Mouse (Mus musculus) testis, postnatal 14 days (tissue): Measurements from ENCODE around the gene Mast3.

Source experiments
- DNase-seq: peaks from one replicate; pipeline ENCODE4 v3.0.0; 2021; ENCODE audit warnings: low spot score

The Mast3 gene

DNA sequence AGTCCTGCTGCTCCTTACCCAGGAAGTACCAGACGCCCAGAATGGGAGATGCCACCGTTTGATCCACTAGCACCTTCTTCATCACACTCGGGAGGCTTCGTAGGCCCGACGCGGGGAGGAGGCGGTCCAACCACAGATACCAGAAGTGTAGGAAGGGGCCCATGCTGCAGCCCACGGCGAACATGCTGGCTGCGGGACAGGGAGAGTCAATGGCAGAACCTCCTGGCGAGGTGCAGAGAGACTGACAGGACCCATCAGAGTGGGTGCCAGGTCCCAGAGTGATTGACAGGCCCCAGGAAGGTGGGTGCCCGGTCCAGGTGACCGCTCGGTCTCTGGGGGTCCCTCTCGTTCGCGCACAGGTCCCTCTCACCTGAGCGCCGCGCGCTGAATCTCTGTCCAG is 44.5 kb downstream of the Mast3 start:
- no peak for DNase-seq

DNA sequence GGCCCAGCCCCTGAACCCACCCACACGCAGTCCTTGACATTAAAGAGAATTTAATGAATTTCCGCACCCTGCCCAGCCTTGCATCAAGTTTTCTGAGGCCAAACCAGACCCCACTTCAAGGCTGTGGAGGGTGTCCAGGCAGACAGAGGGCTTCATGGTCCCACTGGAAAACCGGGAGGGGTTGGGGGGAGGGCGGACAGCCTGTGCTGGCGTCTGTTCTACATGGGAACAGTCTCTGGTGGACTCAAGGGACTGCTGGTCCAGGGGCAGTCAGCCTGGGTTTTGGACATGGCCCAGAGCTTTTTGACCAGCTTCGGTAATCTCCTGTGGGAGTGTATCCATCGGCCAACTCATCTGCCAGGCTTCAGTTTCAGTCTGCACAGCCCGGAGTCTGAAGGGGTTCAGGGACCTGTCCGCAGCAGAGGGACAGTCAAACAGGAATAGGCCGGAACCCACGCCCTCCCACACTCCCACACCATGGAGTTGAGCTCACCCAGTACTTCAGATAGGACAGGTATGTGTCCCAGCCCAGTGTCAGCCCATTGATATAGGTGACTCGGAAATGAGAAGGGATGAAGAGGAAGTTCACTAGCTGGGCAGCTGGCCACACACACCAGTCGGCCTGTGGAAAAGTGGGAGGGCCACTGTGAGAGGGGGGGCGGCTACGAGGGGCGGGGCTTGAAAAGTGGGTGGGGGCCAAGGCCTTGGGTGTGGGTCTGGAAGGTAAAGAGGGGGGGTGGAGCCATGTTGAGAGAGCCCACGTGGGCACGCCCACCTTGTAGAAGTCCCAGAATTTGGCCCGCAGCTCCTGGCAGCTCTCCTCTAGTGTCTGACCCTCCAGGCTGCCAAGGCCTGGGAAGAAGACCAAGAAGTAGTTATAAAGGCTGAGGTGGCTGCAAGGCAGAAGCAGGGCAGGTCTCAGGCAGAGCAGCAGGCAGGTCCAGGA is 46.0 kb downstream of the Mast3 start:
- DNase-seq = peak; percentile 47

DNA sequence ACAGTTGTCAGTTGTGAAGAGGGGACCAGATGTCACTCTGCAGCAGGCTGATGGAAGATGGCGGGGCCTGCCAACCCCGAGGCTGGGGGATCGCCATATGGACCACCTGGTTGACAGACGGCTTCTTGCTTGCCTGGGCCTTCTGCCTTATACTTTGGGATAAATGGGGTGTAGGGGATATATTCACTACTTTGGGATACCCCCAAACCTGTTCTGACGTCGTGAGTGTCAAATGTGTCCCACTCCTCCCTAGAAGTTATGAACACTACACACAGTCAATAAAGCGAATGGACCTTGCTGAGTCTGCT is 46.6 kb downstream of the Mast3 start:
- no peak for DNase-seq

DNA sequence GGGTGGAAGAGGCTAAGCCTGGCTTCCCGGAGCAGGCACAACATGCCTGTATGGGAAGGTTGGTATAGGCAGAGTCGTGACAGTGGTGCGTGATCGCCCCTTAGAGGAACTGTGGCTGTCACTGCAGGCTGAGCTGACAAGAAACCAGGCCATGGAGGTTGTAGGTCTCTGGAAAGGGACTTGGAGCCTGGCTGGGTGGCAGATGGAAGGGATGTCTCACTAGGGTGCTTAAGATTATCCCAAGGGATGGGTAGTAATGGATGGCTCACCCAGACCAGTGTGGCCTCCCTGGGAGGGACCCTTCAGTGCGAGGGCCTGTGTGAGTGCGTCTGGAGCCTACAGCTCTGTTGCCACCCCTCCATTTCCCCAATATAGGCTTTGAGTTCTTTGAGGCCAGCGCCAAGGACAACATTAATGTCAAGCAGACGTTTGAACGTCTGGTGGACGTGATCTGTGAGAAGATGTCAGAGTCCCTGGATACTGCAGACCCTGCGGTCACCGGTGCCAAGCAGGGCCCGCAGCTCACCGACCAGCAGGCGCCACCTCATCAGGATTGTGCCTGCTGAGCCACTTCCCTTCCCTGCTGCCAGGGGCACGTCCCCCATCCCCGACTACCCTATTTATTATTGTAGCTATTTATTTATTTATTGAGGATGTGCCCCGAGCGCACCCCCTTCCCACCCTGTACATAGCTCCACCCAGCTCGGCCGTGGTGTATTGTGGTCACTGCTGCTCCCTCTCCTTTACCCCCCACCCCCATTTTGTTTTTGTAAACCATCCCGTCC is 47.1 kb downstream of the Mast3 start:
- no peak for DNase-seq

DNA sequence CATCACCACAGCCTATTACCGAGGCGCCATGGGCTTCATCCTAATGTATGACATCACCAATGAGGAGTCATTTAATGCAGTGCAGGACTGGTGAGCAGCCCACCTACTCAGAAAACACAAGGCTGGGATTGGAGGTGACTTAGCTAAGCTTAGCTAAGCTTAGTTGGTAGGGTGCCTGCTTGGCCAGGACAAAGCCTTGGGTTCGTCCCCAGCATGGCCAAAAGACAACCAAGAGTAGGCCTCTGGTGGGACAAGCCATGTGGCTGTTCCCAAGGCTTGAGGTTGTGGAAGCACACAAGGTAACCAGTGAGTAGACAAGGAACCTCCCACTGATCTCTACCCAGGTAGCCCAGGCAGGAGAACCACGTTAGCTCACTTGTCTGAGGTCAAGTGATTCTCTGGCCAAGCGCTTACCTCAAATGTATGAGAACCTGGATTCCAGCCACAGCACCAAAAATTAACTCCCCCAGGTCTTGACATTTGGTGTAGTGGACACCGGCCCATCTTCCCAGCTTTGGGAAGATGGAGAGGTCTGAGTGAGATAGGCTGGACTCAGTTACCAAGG is 48.3 kb downstream of the Mast3 start:
- DNase-seq = no peak

DNA sequence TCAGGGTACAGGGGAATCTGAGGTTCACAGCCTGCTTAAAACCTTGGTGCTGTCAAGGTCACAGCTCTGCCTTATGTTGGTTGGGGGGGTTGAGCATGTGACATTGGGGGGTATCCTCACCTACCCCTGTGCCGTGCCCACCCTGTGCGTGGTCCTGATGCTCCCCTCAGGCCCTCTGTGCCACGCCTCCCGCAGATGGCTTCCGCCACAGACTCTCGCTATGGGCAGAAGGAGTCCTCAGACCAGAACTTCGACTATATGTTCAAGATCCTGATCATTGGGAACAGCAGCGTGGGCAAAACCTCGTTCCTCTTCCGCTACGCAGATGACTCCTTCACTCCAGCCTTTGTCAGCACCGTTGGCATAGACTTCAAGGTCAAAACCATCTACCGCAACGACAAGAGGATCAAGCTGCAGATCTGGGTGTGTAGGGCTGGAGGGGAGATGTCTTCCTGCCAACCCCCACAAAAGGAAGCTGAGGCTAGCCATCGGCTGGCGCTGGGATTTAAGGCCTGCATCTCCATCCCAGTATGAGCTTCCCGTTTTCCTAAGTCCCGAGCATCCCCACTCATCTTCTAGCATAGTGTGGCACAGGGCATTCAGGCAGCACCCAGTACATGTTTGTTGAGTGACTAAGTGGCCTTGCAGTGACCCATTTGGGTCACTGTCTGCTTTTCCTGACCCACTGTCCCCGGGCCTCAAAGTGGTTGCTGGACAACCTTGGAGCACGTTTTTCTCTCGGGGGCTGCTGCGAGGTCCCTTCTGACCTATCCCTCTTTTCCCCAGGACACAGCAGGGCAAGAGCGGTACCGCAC is 49.0 kb downstream of the Mast3 start:
- DNase-seq = no peak

DNA sequence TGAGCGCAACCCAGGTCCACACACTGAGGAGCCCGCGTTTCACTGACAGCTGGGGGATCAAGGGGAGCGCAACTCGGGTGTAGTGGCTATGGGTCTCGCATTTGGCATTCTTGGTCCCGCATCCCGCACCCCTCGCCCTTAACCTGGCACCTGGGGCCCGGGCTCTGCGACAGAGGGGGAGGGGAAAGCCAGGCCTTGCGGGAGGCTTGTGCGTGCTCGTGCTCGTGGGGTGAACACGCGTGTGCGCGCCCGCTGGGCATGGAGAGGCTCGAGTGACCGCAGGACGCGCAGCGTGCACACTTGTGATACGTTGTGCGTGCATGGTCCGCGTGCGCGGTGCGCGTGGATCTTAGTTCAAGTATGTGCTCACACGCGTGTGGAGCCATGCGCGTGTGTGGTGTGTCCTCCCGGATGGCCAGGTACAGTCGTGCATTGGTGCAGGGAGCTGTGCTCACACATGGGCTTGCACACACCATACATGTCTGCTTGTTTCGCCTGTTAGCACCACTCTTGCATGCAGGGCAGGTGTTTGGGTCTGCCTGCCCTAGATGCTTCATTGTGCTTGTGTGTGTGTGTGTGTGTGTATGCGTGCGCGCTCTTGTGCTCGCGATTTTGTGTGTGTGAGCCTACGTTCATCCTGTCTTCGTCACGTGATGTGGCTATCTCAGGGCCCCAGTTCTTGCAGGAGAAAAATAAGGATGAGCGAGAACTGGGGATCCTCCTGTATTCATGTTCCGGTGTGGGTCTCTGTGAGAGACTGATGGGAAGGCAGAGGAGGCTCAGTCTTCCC is 49.8 kb downstream of the Mast3 start:
- DNase-seq = no peak

DNA sequence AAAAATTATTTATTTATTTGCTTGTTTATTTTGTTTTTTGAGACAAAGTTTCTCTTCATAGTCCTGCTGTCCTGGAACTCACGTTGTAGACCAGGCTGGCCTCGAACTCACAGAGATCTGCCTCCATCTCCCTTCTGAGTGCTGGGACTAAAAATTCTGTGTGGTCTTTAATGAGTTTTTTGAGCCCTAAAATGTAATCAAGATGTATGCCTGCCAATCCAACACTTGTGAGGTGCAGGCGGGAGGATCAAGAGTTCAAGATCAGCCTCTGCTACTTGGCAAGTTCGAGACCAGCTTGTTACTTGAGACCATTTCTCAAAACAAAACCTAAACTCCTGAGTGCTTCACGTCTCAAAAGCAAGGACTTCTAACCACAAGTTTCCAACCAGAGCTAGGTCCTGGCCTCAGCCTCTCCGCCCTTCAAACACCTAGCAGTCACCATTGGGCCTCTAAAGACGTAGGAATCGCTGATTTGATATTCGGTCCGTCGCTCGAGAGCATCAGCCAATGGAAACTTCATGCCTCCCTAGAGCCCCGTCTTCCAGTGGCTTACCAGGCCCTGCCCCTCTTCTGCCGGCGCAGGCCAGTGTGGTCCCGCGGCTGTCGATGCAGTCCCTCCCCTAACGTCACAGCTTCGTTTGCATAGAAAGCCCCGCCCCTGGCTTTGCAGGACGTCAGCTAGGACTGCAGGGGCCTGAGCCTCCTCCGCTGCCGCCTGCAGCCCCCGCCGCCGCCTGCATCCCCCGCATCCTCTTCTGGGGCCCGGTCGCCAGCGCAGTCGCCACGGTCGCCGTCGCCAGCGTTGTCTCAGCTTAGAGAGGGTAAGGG is 50.6 kb downstream of the Mast3 start, which contains the start of gene Rab3a:
Gene Rab3a (plus strand): TSS at position 637 of the 828 bp plus-strand sequence.
- peak; percentile 96 for DNase-seq

DNA sequence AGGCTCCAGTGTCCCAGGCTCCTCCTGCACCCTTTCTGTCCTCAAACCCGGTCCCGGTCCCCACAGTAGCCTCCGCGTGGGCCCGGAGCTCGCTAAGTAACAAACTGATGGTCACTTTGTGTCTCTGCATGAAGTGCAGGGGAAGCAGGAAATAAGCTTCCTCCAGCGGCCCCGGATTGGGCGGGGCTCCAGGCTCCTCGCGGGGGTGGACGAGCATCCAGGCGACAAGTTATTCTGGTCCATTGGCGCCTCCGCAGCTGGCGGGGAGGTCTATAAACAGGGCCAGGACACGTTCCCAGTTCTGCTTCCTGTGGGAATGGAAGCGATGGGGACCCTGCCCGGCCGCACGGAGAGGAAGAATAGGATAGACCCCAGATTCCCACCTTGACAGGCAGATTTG is 51.7 kb downstream of the Mast3 start:
- DNase-seq = peak; percentile 79

DNA sequence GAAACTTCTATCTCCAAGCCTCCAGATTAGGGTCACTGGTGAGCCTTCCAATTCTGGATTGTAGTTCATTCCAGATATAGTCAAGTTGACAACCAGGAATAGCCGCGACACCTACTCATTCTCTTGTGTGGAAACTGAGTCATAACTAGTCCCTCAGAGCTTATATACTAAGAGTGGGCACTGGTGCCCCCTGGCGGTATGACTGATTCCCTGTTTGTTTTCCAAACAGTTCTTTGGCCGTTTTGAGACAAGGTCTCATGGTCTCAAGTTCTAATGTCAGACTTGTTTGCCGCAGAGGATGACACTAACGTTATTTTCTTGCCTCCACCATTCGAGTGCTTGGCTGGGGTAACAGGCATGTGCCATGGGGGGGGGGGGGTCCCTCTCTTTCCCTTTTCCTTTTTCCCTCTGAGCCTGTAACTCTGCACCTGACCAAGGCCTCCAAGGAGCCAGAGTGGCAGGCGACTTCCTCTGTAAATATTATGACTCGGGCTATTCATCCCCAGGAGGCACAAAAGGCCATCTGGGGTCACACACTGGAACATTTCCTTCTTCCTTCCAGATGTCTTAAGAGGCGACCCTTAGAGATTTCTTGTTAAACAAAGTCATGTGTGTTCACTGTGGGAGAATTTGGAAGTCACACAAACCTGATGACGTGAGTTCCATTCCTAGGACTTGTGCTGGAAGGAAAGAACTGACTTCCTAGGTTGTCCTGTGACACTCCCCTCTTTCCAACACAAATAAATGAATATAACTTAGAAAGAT is 52.7 kb downstream of the Mast3 start:
- DNase-seq = no peak

DNA sequence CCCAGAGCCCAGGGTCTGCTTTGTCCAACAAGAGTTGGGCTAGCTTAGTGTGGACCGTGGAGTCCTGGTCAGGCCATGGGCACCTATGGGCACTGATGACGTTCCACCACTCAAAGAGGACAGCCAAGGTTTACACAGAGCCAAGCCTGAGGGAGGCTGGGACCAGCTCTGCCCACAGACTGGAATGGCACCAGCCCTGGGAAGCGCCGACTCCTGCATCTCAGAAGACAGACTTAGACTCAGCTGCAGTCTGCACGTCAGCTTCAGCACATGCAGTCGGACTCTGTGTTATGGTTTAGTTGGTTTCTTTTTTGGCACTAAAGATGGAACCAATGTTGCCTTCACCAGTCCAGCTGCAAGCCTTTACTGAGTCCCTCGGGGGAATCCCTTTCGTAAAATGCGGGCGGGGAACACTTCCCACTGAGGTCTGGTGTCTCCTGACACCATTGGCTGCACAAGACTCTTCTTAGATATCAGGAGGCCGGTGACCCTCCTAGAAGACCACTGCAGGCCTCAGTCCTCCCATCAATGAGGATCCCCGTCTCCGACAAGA is 54.6 kb downstream of the Mast3 start:
- no peak for DNase-seq

DNA sequence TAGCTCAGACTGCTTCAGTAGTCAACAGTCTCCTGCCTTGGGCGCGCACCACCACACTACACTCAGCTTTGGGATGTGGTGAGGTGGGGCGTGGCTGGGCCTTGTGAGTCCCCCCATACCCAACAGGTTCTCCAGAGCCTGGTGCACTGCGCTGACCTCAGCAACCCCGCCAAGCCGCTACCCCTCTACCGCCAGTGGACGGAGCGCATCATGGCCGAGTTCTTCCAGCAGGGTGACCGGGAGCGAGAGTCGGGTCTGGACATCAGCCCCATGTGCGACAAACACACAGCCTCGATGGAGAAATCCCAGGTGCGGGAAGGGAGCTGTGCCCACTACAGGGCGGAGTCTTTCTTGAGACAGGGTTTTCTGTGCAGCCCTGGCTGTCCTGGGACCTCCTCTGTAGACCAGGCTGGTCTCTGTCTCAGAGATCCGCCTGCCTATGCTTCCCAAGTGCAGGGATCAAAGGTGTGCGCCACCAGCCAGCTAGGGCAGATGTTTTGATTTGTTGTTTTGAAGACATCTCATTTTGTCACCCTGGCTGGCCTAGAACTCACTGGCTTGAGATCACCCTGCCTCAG is 55.7 kb downstream of the Mast3 start:
- DNase-seq = no peak

DNA sequence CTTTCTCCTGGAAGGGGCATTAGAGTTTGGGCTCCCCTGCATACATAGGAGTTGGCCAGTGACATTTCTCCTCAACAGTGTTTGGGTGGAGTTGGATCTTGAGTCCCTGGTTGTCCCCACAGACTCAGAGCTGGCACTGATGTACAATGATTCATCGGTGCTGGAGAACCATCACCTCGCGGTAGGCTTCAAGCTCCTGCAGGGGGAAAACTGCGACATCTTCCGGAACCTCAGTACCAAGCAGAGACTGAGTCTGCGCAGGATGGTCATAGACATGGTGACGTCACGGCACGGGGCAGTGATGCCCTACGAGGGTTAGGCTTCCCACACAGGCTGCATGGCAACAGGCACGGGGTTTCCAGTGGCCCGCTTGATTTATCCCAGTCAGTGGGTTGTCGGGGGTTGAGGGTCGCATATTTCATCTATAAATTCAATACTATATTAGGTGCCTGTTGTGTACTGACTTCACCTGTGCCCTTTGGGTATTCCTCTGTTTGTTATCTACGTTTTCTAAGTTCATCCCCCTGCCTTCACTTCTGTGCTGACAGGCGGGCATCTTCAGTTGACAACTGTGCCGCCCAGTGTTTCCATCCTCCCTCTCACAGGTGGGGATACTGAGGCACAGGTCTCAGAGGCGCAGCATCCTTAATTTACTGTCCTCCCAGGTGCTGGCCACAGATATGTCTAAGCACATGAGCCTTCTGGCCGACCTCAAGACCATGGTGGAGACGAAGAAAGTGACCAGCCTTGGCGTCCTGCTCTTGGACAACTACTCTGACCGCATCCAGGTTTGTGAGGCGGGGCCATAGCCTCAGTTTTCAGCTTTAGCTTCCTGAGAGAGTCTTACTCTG is 56.4 kb downstream of the Mast3 start:
- no peak for DNase-seq

DNA sequence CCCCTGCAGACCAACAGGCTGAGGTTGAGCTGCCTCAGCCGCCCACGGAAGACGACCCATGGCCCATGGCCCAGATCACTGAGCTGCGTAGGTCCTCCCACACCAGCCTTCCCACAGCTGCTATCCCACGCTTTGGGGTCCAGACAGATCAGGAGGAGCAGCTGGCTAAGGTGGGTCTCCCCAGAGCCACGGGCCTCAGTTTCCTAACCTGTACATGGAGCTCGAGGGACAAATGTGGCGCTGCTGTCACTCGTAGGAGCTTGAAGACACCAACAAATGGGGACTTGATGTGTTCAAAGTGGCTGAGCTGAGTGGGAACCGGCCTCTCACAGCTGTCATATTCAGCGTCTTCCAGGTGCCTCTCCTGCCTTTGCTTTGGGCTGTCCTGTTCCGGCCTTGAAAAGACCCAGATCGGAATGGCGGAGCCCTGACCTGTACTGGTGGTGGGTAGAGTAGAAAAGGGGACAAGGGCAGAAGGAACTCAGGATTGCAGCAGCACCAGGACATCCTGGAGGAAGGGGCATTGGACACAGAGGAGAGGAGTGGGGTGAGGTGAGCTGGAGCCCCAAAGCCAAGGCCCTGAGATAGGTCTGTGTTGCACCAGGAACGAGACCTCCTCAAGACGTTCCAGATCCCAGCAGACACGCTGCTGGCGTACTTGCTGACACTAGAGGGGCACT is 57.5 kb downstream of the Mast3 start:
- DNase-seq = no peak

DNA sequence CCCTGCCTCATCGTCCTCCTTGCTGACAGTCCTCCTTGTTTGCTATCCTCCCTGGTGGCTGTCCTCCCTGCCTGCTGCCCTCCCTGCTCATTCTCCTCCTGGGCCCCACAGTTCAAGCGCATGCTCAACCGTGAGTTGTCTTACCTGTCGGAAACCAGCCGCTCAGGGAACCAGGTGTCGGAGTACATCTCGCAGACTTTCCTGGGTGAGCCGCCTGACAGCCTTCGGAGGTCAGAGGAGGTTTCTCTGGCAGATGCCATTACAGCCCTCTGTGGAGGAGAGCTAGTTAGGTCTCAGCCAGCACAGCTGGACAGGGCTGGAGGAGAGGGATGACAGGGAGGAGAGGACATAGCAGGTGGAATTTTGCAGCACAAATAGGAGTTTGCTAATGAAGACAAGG is 58.2 kb downstream of the Mast3 start:
- DNase-seq = no peak

DNA sequence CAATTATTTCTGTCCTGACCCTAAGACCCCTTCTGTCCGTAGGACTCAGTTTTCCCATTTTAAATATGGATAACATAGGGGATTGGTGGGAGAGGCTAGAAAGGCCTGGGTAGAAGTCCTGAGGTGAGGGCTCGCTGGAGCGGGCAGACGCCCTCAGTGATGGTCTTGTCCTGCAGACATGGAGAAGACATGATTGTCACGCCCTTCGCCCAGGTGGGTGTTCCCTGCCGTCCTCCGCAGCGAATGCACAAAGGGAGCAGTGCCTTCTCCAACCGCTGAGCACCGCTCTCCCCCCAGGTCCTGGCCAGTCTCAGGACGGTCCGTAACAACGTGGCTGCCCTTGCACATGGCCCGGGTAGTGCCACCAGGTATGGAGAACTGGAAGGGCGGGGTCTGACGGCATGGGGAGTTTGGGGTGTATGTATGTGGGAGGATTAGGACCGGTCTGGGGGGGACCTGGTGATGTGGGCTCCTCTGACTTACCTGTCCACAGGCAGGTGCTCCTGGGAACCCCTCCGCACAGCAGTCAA is 59.1 kb downstream of the Mast3 start:
- DNase-seq = no peak

DNA sequence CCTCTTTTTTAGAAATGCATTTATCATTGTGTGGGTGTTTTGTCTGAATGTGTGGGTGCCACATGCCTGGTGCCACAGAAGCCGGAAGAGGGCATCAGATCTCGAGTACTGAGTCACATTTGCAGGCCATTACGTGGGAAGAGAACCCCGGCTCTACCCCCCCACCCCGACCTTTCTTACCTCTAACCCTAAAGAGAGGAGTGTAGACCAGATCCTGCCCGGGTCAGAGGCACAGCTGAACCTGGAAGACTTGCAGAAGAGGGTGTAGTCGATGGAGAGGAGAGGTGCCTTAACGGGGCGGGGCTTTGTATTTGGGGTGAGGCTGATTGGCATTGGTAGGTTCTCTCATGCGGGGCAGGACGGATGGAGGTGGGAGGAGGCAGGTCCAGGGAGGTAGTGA is 60.0 kb downstream of the Mast3 start:
- no peak for DNase-seq
